Mouse (Mus musculus): ENCODE results near the gene Fnip2.

The Fnip2 gene

GRCm38 (mm10) chr3:79564875-79565606 lies 2.6 kb downstream of the Fnip2 start:
- DNase-seq (ENCODE audit: low read depth, low spot score): no peak

- DNase-seq (ENCODE audit: low read depth, low spot score): no peak
Measured at GRCm38 (mm10) chr3:79563511-79563910, 4.1 kb downstream of the Fnip2 start.

DNA sequence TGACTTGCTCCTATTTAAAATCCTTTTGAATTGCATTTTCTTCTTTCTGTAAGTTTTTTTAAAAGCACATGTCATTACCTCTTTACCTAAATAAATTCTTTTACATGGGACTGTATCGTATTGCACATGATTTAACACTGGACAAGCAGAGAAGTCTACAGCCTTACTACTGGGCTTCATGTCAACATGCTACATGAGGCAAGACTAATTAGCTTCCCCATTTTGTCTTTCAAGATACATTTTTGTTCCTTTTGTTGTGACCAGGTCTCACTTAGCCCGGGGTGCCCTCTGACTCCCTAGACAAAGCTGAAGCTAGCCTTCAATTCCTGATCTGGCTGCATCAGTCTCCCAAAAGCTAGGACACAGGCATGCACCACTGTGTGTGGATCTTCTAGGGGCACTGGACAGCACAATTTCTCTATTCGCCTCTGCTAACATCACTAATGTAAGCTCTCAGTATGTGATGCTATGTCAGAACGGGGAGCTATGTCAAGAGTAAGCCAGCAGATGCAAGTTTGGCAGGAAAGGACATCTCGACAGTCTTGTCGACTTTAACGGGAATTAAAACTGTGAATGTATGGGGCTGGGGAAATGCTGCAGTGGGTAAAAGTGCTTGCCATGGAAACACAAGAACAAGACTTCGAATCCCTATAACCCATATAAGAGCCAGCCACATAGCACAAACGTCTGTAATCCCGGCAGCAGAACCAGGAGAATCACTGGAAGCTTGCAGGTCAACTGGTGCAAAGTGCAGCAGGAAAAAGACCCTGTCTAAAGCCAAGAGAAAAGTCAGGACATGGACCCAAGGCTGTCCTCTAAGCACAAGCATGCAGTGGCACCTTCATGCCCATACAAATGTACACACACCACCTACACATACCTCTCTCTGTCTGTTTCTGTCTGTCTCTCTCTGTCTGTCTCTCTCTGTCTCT lies 5.5 kb downstream of the Fnip2 start:
- DNase-seq (ENCODE audit: low read depth, low spot score): no peak

- DNase-seq (ENCODE audit: low read depth, low spot score): no peak
Measured at GRCm38 (mm10) chr3:79560555-79560954, 7.0 kb downstream of the Fnip2 start.

DNA sequence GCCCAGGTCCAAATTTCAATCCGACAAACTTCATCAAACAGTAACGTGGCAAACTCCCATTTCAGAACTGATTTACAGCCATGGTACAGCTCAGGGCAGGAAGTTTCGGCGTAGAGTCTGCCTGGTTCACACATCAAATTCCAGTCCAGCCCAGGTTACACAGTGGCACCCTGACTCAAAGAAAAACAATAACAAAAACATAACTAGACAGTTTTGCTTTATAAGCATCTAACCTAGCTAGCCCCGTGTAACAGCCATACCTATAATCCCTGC lies 7.9 kb downstream of the Fnip2 start:
- DNase-seq (ENCODE audit: low read depth, low spot score): no peak

DNA sequence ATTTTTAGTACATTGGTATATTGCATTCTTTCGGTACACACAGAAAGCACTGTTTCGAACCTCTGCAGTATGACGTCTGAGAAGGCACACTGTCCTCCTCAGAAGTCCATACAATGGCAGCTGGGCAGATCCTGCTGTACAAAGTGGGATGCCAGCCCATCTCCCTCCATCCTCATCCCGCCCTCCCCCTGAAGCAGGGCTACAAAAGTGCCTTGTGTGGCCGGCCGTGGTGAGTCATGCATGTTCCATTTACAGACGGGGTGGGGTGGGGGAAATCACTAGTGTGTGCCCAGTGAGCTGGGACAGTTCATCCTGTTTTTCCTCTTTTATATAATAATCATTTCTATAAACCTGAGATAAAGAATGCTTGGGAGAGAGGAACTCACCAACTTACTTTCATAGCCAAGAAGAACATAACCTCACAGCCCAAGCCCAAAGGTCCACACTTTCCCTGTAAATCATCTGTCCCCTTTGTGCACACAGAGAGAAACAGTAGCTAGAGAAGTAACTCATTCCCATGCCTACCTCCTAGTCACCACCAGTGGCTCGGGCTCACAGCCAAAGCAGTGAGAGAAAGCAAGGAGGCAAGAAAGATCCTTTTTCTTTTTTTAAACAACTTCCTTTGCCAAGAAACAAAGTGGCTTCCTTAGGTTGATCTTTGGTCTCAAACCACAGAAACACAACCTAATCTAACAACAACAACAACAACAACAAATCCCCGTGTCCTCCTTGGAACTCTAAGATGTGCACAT lies 8.4 kb downstream of the Fnip2 start:
- no peak for DNase-seq (ENCODE audit: low read depth, low spot score)

- no peak for DNase-seq (ENCODE audit: low read depth, low spot score)
Measured at GRCm38 (mm10) chr3:79555061-79555460, 12.5 kb downstream of the Fnip2 start.

GRCm38 (mm10) chr3:79553779-79554178 lies 13.8 kb downstream of the Fnip2 start:
- DNase-seq (ENCODE audit: low read depth, low spot score): no peak

GRCm38 (mm10) chr3:79551826-79552552 lies 15.6 kb downstream of the Fnip2 start:
- no peak for DNase-seq (ENCODE audit: low read depth, low spot score)

- no peak for DNase-seq (ENCODE audit: low read depth, low spot score)
Measured at GRCm38 (mm10) chr3:79549751-79550393, 17.7 kb downstream of the Fnip2 start.

DNA sequence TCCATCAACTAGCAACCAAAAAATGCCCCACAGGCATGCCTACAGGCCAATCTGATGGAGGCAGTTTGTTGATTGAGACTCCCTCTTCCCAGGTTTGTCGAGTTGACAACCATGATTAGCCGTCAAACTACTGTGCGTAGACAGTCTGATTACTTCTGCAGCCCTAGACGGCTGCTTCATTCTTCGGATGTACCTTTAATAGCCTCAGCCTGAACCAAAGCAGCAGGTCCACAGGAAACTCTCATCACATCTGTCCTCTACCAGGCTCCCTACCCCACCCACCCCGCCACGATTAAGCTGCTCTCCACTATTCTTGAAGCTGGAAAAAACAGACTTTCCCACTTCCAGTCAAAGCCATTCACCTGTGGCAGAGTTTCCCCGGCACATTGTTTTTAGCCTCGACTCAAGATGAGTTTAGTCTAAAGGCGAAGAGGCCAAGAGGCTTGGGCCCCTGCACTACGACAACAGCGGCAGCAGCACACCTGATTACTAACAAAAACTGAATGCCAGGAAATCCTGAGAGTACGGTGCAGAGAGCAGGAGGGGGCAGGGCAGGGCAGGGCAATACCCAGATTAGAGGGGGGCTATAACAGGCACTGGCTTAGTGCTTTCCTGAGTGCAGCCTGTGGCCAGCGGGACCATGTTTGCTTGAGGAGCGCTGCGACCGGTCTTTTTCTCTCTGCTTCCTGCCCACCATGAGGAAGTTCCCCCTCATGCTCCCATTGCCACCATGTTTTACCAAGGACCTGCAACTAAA lies 18.7 kb downstream of the Fnip2 start:
- DNase-seq (ENCODE audit: low read depth, low spot score): no peak

GRCm38 (mm10) chr3:79542585-79542984 lies 25.0 kb downstream of the Fnip2 start:
- DNase-seq (ENCODE audit: low read depth, low spot score): no peak

- DNase-seq (ENCODE audit: low read depth, low spot score): no peak
Measured at GRCm38 (mm10) chr3:79539656-79540055, 27.9 kb downstream of the Fnip2 start.

- DNase-seq (ENCODE audit: low read depth, low spot score): no peak
Measured at GRCm38 (mm10) chr3:79539124-79539523, 28.5 kb downstream of the Fnip2 start.

GRCm38 (mm10) chr3:79538342-79538741 lies 29.3 kb downstream of the Fnip2 start:
- no peak for DNase-seq (ENCODE audit: low read depth, low spot score)

- no peak for DNase-seq (ENCODE audit: low read depth, low spot score)
Measured at GRCm38 (mm10) chr3:79537626-79538203, 29.9 kb downstream of the Fnip2 start.

- DNase-seq (ENCODE audit: low read depth, low spot score): no peak
Measured at GRCm38 (mm10) chr3:79537023-79537422, 30.6 kb downstream of the Fnip2 start.

GRCm38 (mm10) chr3:79531581-79532271 lies 35.9 kb downstream of the Fnip2 start:
- no peak for DNase-seq (ENCODE audit: low read depth, low spot score)

DNA sequence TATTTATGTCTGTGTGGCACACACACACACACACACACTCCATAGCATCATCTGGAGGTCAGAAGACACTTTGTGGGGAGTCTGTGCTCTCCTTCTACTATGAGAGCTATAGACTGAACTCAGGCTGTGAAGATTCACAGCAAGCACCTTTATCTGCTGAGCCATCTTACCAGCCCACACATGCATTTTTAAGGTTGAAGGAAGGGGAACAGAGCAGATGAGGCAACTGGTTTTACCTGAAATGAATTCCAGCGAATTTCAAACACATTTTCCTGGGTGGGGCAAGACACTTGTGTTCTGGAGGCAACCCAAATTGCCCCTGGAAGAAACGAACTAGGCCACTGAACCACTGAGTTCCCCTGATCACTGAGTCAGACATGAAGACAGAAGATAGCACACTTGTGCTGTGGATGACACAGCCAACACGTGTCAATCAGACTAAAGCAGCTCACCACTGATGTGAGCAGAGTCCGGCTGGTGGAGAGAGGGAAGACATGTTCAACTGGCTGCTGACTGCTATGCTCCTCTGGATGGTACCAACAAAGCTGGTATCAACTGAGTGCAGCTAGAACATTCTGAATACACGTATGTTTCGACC lies 38.0 kb downstream of the Fnip2 start:
- DNase-seq (ENCODE audit: low read depth, low spot score): no peak

Data from brain, embryonic 18.5 days (tissue).